Mouse (Mus musculus) cortical plate, adult 2 months (tissue): ENCODE data around the gene Hagh. TPM values are rescaled to one million over a fixed set of nuclear protein-coding genes. Genes with fewer than 3 reads are reported as not detected.

Experiments used
- H3K27ac ChIP-seq: fragments of 200-500 bp; 2 replicates; pipeline ENCODE4 v1.5.1; 2012; ENCODE audit warnings: low read length, control low read depth, inconsistent platforms; ENCODE audit not compliant: insufficient read depth
- H3K4me1 ChIP-seq: fragments of 200-500 bp; 2 replicates; pipeline ENCODE4 v1.6.1; 2011; ENCODE audit warnings: low read length; ENCODE audit not compliant: control insufficient read depth, insufficient read depth
- H3K4me3 ChIP-seq: fragments of 200-500 bp; 2 replicates; pipeline ENCODE4 v1.5.1; 2011; ENCODE audit warnings: mild to moderate bottlenecking, low read length, control low read depth; ENCODE audit not compliant: insufficient read depth
- CTCF ChIP-seq: fragments of 200-500 bp; IDR thresholded peaks from 2 replicates; pipeline ENCODE4 v1.5.1; 2011; ENCODE audit warnings: mild to moderate bottlenecking, control low read depth, low read length; ENCODE audit not compliant: insufficient read depth; ENCODE audit errors: extremely low read depth
- POLR2A ChIP-seq: fragments of 200-500 bp; IDR thresholded peaks from 2 replicates; pipeline ENCODE4 v1.6.1; 2011; ENCODE audit warnings: mild to moderate bottlenecking, low read length, control low read depth; ENCODE audit not compliant: insufficient read depth; ENCODE audit errors: extremely low read depth
- polyA plus RNA-seq: library from polyadenylated mRNA; depleted of rRNA; stranded (reverse); fragments of >200 nt; gene quantifications from 2 replicates; pipeline ENCODE4 v1.2.3, GENCODE M21; 2012

The Hagh gene
- polyA plus RNA-seq, 1 experiment = 138 TPM

DNA sequence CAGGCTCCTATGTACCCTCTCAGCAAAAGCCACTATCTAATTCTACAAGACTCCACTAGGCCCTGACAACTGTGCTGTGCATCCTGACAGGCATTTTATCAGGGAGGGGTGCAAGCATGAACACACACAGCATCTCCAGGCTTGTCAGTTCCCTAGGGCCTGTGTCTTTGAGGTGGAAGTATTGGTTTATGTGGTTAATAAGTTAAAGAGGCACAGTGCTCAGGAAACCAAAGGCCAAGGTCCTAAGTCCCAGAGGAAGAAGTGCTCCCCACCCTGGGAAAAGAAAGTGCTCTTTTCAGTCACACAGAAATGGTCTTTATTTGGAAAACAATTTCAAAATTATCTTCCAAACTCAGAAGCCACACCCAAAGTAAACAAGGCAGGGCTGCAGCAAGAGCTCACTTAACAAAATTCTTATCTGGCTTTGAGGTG lies 8.7 kb downstream of the Hagh start:
- Histone ChIP-seq H3K27ac (no peak overlapping the region), H3K4me3 (no peak overlapping the region), H3K4me1 (peaks cover 8% of the 10 kb centered on the region)
- no peak for TF ChIP-seq CTCF
- TF ChIP-seq POLR2A = no peak

DNA sequence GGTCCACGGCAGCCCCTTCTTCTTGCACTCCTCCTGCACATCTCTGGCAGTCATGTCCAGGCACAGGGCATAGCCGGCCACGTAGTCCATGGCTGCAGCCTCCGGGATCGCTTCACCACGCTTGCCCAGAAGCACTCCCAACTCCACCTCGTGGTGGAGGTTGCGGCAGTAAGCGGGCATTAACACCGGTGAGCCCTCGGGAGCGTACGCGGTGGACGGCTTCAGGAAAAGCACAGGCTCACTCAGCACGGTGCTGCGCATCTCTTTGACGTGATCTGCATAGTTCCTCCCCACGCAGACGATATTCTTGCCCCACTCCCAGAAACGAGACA lies 9.8 kb downstream of the Hagh start:
- H3K4me3 ChIP-seq = peak overlapping the region; percentile 72
- peaks cover 8% of the 10 kb centered on the region for H3K4me1 ChIP-seq
- H3K27ac ChIP-seq = peak overlapping the region; percentile 96
- TF ChIP-seq CTCF (no peak), POLR2A (peak; percentile 54)

DNA sequence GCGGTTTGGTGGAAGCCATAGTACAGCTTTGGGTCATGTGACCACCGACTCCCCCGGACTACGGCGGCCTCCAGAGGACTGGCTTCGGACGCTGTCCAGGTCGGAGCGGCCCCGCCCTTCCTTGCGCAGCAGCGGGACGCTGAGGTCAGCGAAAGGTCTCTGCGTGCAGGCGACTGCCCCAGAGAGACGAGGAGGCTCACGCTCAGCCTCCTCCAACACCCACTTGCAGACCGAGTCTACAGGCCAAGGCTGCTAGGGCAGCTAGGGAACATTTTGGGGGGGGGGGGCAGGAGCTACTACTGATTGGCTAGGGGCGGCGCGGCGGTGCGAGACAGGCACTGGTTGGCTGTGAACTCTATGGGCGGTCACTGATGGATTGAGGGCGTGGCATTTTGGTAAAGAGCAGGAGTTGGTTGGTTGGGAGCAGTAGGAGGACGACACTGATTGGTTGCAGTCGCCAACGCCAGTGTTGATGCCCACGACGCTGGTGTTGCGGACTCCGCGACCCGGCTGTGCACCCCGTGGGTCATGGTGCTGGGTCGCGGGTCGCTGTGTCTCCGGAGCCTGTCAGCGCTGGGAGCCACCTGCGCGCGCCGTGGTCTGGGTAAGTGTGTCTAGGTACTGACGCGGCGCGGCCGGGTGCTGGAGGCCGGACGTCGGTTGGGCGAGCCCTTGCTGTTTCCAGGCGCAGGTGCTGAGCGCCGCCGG lies 10.3 kb downstream of the Hagh start, which contains the start of gene Fahd1:
TSS of gene Fahd1 (minus strand) at position 300 of the 708 bp plus-strand sequence.
- TF ChIP-seq POLR2A = peak; percentile 75; the same call in 1 of the 2 replicates
- TF ChIP-seq CTCF = no peak

GRCm38 (mm10) chr17:24850773-24851127 lies 10.8 kb downstream of the Hagh start:
- no peak for TF ChIP-seq CTCF
- TF ChIP-seq POLR2A = no peak
- H3K4me1 ChIP-seq = peaks cover 8% of the 10 kb centered on the region
- H3K27ac ChIP-seq = 0 out of 2 replicates have a peak overlapping the region, but pooled peaks have one; percentile 11
- peak overlapping the region; percentile 72 for H3K4me3 ChIP-seq

More for the DNA sequence above, 10.3 kb downstream of the Hagh start, which contains the start of gene Fahd1:
- H3K27ac ChIP-seq = peak within 1 kb of the TSS; percentile 96
- peaks cover 8% of the 10 kb centered on the region for H3K4me1 ChIP-seq
- H3K4me3 ChIP-seq = peak within 1 kb of the TSS; percentile 72

- Histone ChIP-seq H3K4me3 (peak overlapping the region; percentile 72), H3K4me1 (peaks cover 8% of the 10 kb centered on the region), H3K27ac (no peak overlapping the region)
- no peak for TF ChIP-seq POLR2A
- no peak for TF ChIP-seq CTCF
These were observed 11.6 kb downstream of the Hagh start for GRCm38 (mm10) chr17:24851381-24852125.

DNA sequence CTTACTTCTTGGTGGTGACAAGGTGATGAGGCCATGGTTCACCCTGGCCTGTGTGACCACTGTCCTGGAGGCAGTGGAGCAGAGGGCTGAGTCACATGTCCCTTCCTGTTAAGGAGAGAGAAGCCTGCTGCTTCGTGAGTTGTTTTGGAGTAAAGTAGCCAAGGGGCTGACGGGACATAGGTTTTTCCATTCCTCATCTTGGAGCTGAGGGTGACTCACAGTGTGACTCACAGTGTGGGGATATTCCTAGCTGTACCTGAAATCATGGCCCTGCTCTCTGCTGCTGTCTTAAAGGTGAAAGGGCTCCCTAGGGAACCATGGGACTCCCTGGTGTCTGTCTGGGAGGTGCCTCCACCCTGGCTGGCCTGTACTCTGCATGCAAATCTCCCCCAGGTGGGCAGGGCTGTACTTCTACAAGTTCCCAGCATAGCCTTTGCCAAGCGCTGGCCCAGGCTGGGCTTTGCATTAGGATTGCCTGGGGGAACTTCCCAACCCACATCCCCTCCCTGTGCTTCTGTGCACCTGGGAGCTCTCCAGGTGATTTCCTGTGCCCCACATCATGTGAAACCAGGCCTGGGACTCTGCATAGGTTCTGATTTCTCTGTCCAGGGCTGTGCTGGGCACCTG lies 16.0 kb downstream of the Hagh start:
- Histone ChIP-seq H3K27ac (no peak overlapping the region), H3K4me3 (no peak overlapping the region), H3K4me1 (peaks cover 5% of the 10 kb centered on the region; the same call in 1 of the 2 replicates)
- TF ChIP-seq CTCF = no peak
- TF ChIP-seq POLR2A = no peak

- Histone ChIP-seq H3K4me1 (peaks cover 3% of the 10 kb centered on the region; the same call in 1 of the 2 replicates), H3K27ac (no peak overlapping the region), H3K4me3 (no peak overlapping the region)
- TF ChIP-seq POLR2A = no peak
- no peak for TF ChIP-seq CTCF
These were observed 16.6 kb downstream of the Hagh start for GRCm38 (mm10) chr17:24856589-24856988.

DNA sequence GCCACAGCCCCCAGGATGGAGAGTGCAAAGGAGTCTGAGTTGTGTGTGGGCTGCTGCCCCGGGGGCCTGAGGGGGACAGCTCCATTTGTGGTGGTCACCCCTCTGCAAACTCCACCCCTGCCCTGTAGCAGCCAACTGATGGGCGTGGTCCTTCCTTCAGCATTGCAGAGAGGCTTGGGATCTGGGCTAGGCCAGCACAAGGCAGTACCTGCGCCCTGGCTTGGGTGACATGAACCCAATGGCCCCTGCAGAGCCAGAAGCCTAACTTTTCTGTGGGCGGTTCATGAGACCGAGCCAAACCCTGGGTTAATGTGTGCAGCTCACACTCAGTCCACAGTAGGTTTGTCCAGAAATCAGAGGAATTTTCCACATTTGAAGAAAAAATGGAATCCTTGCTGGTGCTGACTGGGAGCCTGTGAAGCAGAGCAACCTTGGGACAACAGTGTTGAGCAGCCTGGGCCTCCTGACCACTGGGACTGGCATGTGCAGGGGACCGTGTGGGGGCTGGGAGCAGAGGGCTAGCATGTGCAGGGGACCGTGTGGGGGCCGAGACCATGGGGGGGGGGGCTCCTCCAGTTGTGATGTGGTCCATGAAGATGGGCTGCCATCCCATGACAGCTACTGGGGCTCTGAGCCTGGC lies 18.0 kb downstream of the Hagh start:
- H3K4me3 ChIP-seq = no peak overlapping the region
- TF ChIP-seq CTCF (no peak), POLR2A (no peak)
- no peaks in the 10 kb centered on the region for H3K4me1 ChIP-seq
- H3K27ac ChIP-seq = no peak overlapping the region

- TF ChIP-seq POLR2A (no peak), CTCF (no peak)
- Histone ChIP-seq H3K4me1 (no peaks in the 10 kb centered on the region), H3K27ac (no peak overlapping the region), H3K4me3 (no peak overlapping the region)
These were observed 19.0 kb downstream of the Hagh start for GRCm38 (mm10) chr17:24858967-24859366.

DNA sequence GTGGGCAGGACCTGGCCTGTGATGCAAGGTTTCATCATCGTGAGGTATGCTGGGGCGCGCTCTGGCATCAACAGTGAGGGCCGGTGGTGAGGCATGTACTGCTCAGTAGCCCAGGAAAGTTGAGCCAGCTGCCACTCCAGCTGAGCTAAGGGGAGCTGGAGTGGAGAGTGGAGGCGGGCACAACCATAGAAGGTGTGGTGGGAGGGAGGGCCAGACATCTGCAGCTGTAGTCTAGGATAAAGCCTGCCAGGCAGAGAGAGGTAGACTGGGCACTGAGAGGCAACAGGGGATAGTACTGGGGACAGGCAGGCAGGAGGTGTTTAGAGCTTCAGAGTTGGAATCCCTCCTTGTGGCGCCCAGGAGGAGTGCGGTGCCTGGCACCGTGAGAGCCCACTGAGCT lies 20.1 kb downstream of the Hagh start:
- TF ChIP-seq POLR2A = no peak
- TF ChIP-seq CTCF = no peak
- H3K27ac ChIP-seq = no peak overlapping the region
- H3K4me1 ChIP-seq = no peaks in the 10 kb centered on the region
- no peak overlapping the region for H3K4me3 ChIP-seq
